Mouse (Mus musculus) heart, postnatal 36 days (tissue): Measurements from ENCODE around the gene Hist1h4j. TPM values are rescaled to one million over a fixed set of nuclear protein-coding genes. Genes with fewer than 3 reads are reported as not detected.

Source experiments
- DNase-seq, 2 experiments: peaks; one replicate each; pipeline ENCODE4 v3.0.0; 2021 to 2022
- intact Hi-C: fragments of 180-260 bp; cut with DNase I; formaldehyde crosslinking; loops from one replicate; pipeline ENCODE4 v1.15.1; 2025
- microRNA-seq, 2 experiments: library from miRNA; unstranded; fragments of <30 nt; microRNA quantifications; one replicate each; pipeline ENCODE4 v1.2.0; 2021; ENCODE audit warnings: borderline number of aligned reads in 2 of 2
- total RNA-seq, 2 experiments: library from RNA; stranded (reverse); gene quantifications; 2 replicates each; pipeline ENCODE4 v1.2.3; 2021

Hist1h4j gene
- total RNA-seq, 2 experiments from 2014 or later = 3.6 to 4.6 TPM

- intact Hi-C loops = no loop called here
- peak; percentile 58 to 65 for DNase-seq
Observed at GRCm38 (mm10) chr13:21778814-21779766, 44.2 kb downstream of the Hist1h4j start.

GRCm38 (mm10) chr13:21779767-21780731 is 45.2 kb downstream of the Hist1h4j start, which contains the start of gene Hist1h1b:
Gene Hist1h1b (minus strand): TSS chr13:21780625.
- intact Hi-C loops = loop anchor here (10.0 kb wide), 5 partner anchors 55 to 1905 kb away; partner anchors contain the start of genes Hist1h2ac, Hist1h2ai, Hist1h2ap and Hist1h2bc
- peak; percentile 42 to 64 for DNase-seq

- no peak for DNase-seq
- intact Hi-C loops = loop anchor here (10.0 kb wide), 5 partner anchors 54 to 1904 kb away; partner anchors contain the start of genes Hist1h2ac, Hist1h2ai, Hist1h2ap and Hist1h2bc
Observed at GRCm38 (mm10) chr13:21781021-21781555, 46.2 kb downstream of the Hist1h4j start.

- no peak for DNase-seq
- intact Hi-C loops = loop anchor here (10.0 kb wide), 5 partner anchors 53 to 1903 kb away; partner anchors contain the start of genes Hist1h2ac, Hist1h2ai, Hist1h2ap and Hist1h2bc
Observed at GRCm38 (mm10) chr13:21781639-21782038, 46.8 kb downstream of the Hist1h4j start.

- intact Hi-C loops = loop anchor here (10.0 kb wide), 5 partner anchors 52 to 1902 kb away; partner anchors contain the start of genes Hist1h2ac, Hist1h2ai, Hist1h2ap and Hist1h2bc
- DNase-seq = peak in 1 of 2 experiments; percentile 25
Observed at GRCm38 (mm10) chr13:21782361-21783254, 47.7 kb downstream of the Hist1h4j start.

GRCm38 (mm10) chr13:21783255-21783617 is 48.4 kb downstream of the Hist1h4j start, which contains the start of gene Hist1h3i:
Gene Hist1h3i (minus strand): TSS chr13:21783370.
- intact Hi-C loops = loop anchor here (10.0 kb wide), 5 partner anchors 52 to 1902 kb away; partner anchors contain the start of genes Hist1h2ac, Hist1h2ai, Hist1h2ap and Hist1h2bc
- peak; percentile 17 to 68 for DNase-seq

- DNase-seq = peak in 1 of 2 experiments; percentile 11
- intact Hi-C loops = loop anchor here (10.0 kb wide), 5 partner anchors 51 to 1901 kb away; partner anchors contain the start of genes Hist1h2ac, Hist1h2ai, Hist1h2ap and Hist1h2bc
Observed at GRCm38 (mm10) chr13:21783734-21784161, 48.9 kb downstream of the Hist1h4j start.

- DNase-seq = no peak
- intact Hi-C loops = loop anchor here (10.0 kb wide), 5 partner anchors 50 to 1900 kb away; partner anchors contain the start of genes Hist1h2ac, Hist1h2ai, Hist1h2ap and Hist1h2bc
Observed at GRCm38 (mm10) chr13:21784311-21784710, 49.4 kb downstream of the Hist1h4j start.

Small RNA genes lying within 50 kb of the gene (microRNA-seq; reads per million reads assigned to microRNA genes)
- gene Gm44357 = 0 reads per million in 2 experiments
- gene Gm44367 = 0 reads per million in 2 experiments
- 0 reads per million in 2 experiments for gene Gm44454

Other genes starting within 250 kb of the Hist1h4j start
- gene AK157302, start 239.8 kb upstream of the Hist1h4j start, total RNA-seq = 10 to 100 TPM; 26.5 to 28.1 TPM
- gene Gm11273, start 233.6 kb upstream of the Hist1h4j start, total RNA-seq = 100 to 1,000 TPM; 247 to 265 TPM
- gene Zkscan8, start 203.9 kb upstream of the Hist1h4j start, total RNA-seq = 10 to 100 TPM in 1 of 2 experiments, 1 to 10 TPM in 1; 9.0 to 14.6 TPM
- not detected for gene Olfr1366, start 192.3 kb upstream of the Hist1h4j start, total RNA-seq
- gene Olfr1535, start 175.2 kb upstream of the Hist1h4j start, total RNA-seq = not detected
- not detected for gene Olfr1364, start 153.3 kb upstream of the Hist1h4j start, total RNA-seq
- not detected for gene Olfr1362, start 121.0 kb upstream of the Hist1h4j start, total RNA-seq
- gene Olfr11, start 92.5 kb upstream of the Hist1h4j start, total RNA-seq = not detected
- gene Olfr1361, start 71.7 kb upstream of the Hist1h4j start, total RNA-seq = not detected
- gene Olfr1360, start 57.7 kb upstream of the Hist1h4j start, total RNA-seq = not detected
- not detected for gene Olfr1359, start 37.0 kb upstream of the Hist1h4j start, total RNA-seq
- gene Hist1h2bl, start 18.9 kb upstream of the Hist1h4j start, total RNA-seq = 10 to 100 TPM; 18.0 to 27.4 TPM
- 10 to 100 TPM; 28.5 to 39.8 TPM for gene Hist1h2ai, start 18.6 kb upstream of the Hist1h4j start, total RNA-seq
- 10 to 100 TPM; 22.0 to 36.5 TPM for gene Hist1h3h, start 17.4 kb upstream of the Hist1h4j start, total RNA-seq
- gene Hist1h2bm, start 13.0 kb upstream of the Hist1h4j start, total RNA-seq = 1 to 10 TPM; 4.9 to 5.1 TPM
- gene Hist1h4k, start 15.4 kb downstream of the Hist1h4j start, total RNA-seq = 10 to 100 TPM; 52.5 to 54.1 TPM
- 1 to 10 TPM; 9.0 to 9.3 TPM for gene Hist1h2ak, start 18.8 kb downstream of the Hist1h4j start, total RNA-seq
- gene Hist1h2bn, start 19.1 kb downstream of the Hist1h4j start, total RNA-seq = 10 to 100 TPM; 11.8 to 13.3 TPM
- 10 to 100 TPM in 1 of 2 experiments, 1 to 10 TPM in 1; 9.8 to 10.6 TPM for gene Hist1h1b, start 45.6 kb downstream of the Hist1h4j start, total RNA-seq
- 10 to 100 TPM; 22.6 to 23.7 TPM for gene Hist1h3i, start 48.3 kb downstream of the Hist1h4j start, total RNA-seq
- gene Hist1h2an, start 52.2 kb downstream of the Hist1h4j start, total RNA-seq = 1 to 10 TPM; 1.0 to 2.1 TPM
- 1 to 10 TPM; 5.4 to 5.7 TPM for gene Hist1h2bp, start 52.4 kb downstream of the Hist1h4j start, total RNA-seq
- gene Hist1h2bq, start 75.1 kb downstream of the Hist1h4j start, total RNA-seq = 10 to 100 TPM; 35.1 to 36.5 TPM
- not detected for gene Hist1h2ao, start 75.4 kb downstream of the Hist1h4j start, total RNA-seq
- 10 to 100 TPM; 61.3 to 84.6 TPM for gene Hist1h4m, start 76.7 kb downstream of the Hist1h4j start, total RNA-seq
- 1 to 10 TPM; 4.7 to 7.4 TPM for gene Hist1h4n, start 97.1 kb downstream of the Hist1h4j start, total RNA-seq
- 10 to 100 TPM; 27.2 to 33.8 TPM for gene Hist1h2ap, start 98.4 kb downstream of the Hist1h4j start, total RNA-seq
- 10 to 100 TPM; 35.2 to 36.8 TPM for gene Hist1h2br, start 98.7 kb downstream of the Hist1h4j start, total RNA-seq
- gene Zfp184, start 210.0 kb downstream of the Hist1h4j start, total RNA-seq = under 1 TPM; 0.97 to 0.98 TPM
- not detected for gene Pom121l2, start 246.1 kb downstream of the Hist1h4j start, total RNA-seq